Mouse (Mus musculus) stomach, postnatal 0 days (tissue): ENCODE results near the gene Cenpm. TPM values are rescaled to one million over a fixed set of nuclear protein-coding genes. Genes with fewer than 3 reads are reported as not detected.

Experiments used
- ATAC-seq: fragments of 200-750 bp; cut with Nextera tagmentation; 2 replicates; pipeline ENCODE4 v1.8.0; 2017; ENCODE audit not compliant: low FRiP score, low TSS enrichment
- DNase-seq: peaks from one replicate; pipeline ENCODE4 v3.0.0-alpha.2; 2016; ENCODE audit warnings: low spot score
- H3K27ac ChIP-seq: fragments of 300-500 bp; sonication (generic); replicated peaks from 2 replicates; pipeline ENCODE4 v1.5.1; 2014; ENCODE audit warnings: mild to moderate bottlenecking, control low read depth
- H3K27me3 ChIP-seq: fragments of 300-500 bp; sonication (generic); 2 replicates; pipeline ENCODE4 v1.6.1; 2014; ENCODE audit warnings: low read length; ENCODE audit not compliant: control insufficient read depth, insufficient read depth
- H3K36me3 ChIP-seq: fragments of 300-500 bp; sonication (generic); 2 replicates; pipeline ENCODE4 v1.6.1; 2014; ENCODE audit warnings: low read length, mixed read lengths; ENCODE audit not compliant: control insufficient read depth, insufficient read depth
- H3K4me1 ChIP-seq: fragments of 300-500 bp; sonication (generic); replicated peaks from 2 replicates; pipeline ENCODE4 v1.6.1; 2014; ENCODE audit warnings: antibody characterized with exemption; ENCODE audit not compliant: control insufficient read depth, insufficient read depth
- H3K4me2 ChIP-seq: fragments of 300-500 bp; sonication (generic); replicated peaks from 2 replicates; pipeline ENCODE4 v1.6.1; 2014; ENCODE audit warnings: low read depth, mild to moderate bottlenecking, control low read depth, moderate library complexity
- H3K4me3 ChIP-seq: fragments of 300-500 bp; sonication (generic); 2 replicates; pipeline ENCODE4 v1.5.1; 2014; ENCODE audit warnings: low read depth, low read length, control low read depth
- H3K9ac ChIP-seq: fragments of 300-500 bp; sonication (generic); 2 replicates; pipeline ENCODE4 v1.6.1; 2014; ENCODE audit warnings: mild to moderate bottlenecking, low read length, control low read depth, mixed read lengths
- H3K9me3 ChIP-seq: fragments of 300-500 bp; sonication (generic); 2 replicates; pipeline ENCODE4 v1.6.1; 2016; ENCODE audit warnings: low read length; ENCODE audit not compliant: control insufficient read depth
- CTCF ChIP-seq: IDR thresholded peaks from 2 replicates; pipeline ENCODE4 v1.5.1; 2016; ENCODE audit warnings: antibody characterized with exemption, low read depth, mild to moderate bottlenecking, moderate library complexity
- EP300 ChIP-seq: optimal IDR thresholded peaks from 2 replicates; pipeline ENCODE3; 2016; ENCODE audit warnings: antibody characterized with exemption
- WGBS: fragments of 180-500 bp; shearing (Covaris S2); extraction: QIAGEN DNeasy Blood & Tissue Kit; methylation state at CpG from one replicate; pipeline ENCODE4 v1.1.7; 2014; 5-methylcytosine and 5-hydroxymethylcytosine counted together
- polyA plus RNA-seq: library from polyadenylated mRNA; unstranded; fragments of >200 nt; fragmentation: Nextera tagmentation; extraction: Ambion mirVana; gene quantifications from 2 replicates; pipeline ENCODE4 v1.2.1, GENCODE M21; 2015

Gene Cenpm
- polyA plus RNA-seq, 1 experiment from 2014 or later, result 27.0 TPM

DNA sequence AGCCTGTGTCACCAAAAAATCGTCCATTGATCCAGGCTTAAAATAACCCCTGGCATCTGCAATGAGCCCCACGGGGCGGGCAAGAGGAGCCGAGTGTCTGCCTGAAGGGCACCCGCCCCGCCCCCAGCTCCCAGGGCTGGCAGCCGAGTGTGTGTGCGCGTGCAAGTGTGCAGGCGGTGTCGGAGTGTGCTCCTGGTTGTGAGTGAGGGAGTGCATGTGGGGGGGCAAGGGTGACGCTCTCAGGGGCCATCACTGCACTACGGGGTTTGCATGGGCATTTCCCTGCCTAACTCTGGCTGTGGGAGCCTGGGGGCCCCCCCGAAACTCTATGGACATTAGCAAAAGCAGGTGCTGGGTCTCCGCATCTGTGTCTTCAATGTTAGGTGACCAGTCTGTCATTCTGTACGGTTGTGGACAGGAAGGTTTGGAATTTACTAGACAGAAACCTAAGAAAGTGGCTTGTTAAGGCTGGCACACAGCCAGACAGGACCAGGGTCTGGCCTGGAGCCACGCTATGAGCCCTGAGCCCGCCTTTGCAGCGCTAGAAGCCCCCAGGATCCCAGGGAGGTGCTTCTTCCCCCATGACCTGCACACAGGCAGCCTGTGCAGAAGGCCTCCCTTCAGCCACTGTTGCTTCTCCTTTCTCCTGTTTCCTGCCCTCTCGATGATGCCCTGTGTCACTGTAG is 28.3 kb downstream of the Cenpm start:
- 52% methylated on average over 20 of the region's 20 CpGs for WGBS
- Histone ChIP-seq H3K9ac (no peak overlapping the region), H3K27me3 (peaks cover 6% of the 10 kb centered on the region; the same call in 1 of the 2 replicates), H3K36me3 (no peaks in the 10 kb centered on the region), H3K4me3 (no peak overlapping the region), H3K27ac (no peak overlapping the region), H3K9me3 (no peaks in the 10 kb centered on the region), H3K4me1 (no peaks in the 10 kb centered on the region), H3K4me2 (no peak overlapping the region)
- no peak for DNase-seq
- no peak for ATAC-seq
- TF ChIP-seq EP300 (no peak), CTCF (no peak)

DNA sequence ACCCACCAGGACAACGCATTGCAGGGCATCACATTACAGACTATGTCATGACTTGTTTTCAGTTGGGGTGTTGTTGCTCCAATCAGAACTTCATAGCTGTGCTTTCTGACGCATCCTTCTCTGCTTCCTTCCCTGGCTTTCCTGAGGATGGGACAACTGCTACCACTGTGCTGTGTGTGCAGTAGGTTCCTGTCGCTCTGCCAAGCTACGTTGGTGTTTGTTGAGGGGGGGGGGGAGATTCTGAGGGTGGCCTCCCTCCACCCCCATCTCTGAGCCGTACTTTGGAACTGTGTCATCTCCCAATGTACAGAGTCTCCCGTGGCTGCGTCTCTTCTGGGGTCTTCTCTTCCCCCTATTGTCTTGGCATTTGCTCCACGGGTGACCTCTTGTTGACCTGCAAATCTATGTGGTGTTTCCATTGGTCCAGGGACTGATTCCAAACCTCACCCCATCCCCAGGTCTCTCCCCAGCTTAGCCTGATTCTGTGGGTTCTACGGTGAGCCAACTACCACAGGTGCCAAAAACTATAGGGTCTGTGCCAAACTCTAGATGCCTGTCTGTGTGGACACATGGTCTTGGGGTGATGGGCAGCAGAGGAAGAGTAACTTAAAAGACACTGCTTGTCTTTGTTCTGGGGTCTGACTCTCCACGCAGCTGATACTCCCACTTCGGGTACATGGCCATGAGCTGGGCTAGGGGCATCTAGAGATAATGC is 29.1 kb downstream of the Cenpm start:
- WGBS, result 33% methylated on average over 11 of the region's 11 CpGs
- no peaks in the 10 kb centered on the region for H3K4me1 ChIP-seq
- no peak for ATAC-seq
- no peak for DNase-seq
- H3K27ac ChIP-seq, result no peak overlapping the region
- H3K27me3 ChIP-seq, result peaks cover 10% of the 10 kb centered on the region; the same call in 1 of the 2 replicates
- no peak overlapping the region for H3K9ac ChIP-seq
- H3K9me3 ChIP-seq, result no peaks in the 10 kb centered on the region
- H3K4me3 ChIP-seq, result no peak overlapping the region
- H3K4me2 ChIP-seq, result no peak overlapping the region
- H3K36me3 ChIP-seq, result no peaks in the 10 kb centered on the region
- TF ChIP-seq CTCF, result no peak
- no peak for TF ChIP-seq EP300

- Histone ChIP-seq H3K4me3 (no peak overlapping the region), H3K4me2 (no peak overlapping the region), H3K36me3 (no peaks in the 10 kb centered on the region), H3K9me3 (no peaks in the 10 kb centered on the region), H3K9ac (no peak overlapping the region), H3K27me3 (peaks cover 10% of the 10 kb centered on the region; the same call in 1 of the 2 replicates), H3K4me1 (no peaks in the 10 kb centered on the region), H3K27ac (no peak overlapping the region)
- WGBS, result 28% methylated on average over 4 of the region's 4 CpGs
- no peak for ATAC-seq
- DNase-seq, result no peak
- no peak for TF ChIP-seq CTCF
Observed at GRCm38 (mm10) chr15:82213222-82213621, 31.3 kb downstream of the Cenpm start.

DNA sequence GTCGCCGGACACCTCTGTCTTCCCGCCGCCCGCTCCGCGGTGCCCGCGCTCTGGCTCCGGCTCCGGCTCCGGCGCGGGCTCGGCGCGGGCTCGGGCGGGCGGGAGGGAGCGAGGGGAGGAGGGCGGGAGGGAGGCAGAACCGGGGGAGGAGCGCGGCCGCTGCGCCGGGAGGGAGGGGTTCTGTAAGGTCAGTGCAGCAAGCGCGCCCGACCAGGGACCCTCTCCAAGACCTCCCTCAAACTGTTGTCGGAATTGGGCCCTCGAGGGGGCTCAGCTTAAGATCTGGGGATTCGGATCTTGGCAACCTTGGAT is 31.8 kb downstream of the Cenpm start, which contains the start of gene Shisa8:
Shisa8 (minus strand) TSS at position 64 of the 312 bp plus-strand sequence.
- Histone ChIP-seq H3K9me3 (no peaks in the 10 kb centered on the region), H3K4me2 (peak within 1 kb of the TSS; percentile 72), H3K4me3 (peak within 1 kb of the TSS; percentile 45), H3K9ac (0 out of 2 replicates have a peak within 1 kb of the TSS, but pooled peaks have one; percentile 18), H3K4me1 (no peaks in the 10 kb centered on the region), H3K27me3 (peaks cover 10% of the 10 kb centered on the region; the same call in 1 of the 2 replicates), H3K36me3 (no peaks in the 10 kb centered on the region), H3K27ac (no peak within 1 kb of the TSS)
- TF ChIP-seq CTCF (no peak), EP300 (no peak)
- DNase-seq (peak; percentile 44), ATAC-seq (no peak)
- WGBS, result 0% methylated on average over 24 of the region's 34 CpGs

DNA sequence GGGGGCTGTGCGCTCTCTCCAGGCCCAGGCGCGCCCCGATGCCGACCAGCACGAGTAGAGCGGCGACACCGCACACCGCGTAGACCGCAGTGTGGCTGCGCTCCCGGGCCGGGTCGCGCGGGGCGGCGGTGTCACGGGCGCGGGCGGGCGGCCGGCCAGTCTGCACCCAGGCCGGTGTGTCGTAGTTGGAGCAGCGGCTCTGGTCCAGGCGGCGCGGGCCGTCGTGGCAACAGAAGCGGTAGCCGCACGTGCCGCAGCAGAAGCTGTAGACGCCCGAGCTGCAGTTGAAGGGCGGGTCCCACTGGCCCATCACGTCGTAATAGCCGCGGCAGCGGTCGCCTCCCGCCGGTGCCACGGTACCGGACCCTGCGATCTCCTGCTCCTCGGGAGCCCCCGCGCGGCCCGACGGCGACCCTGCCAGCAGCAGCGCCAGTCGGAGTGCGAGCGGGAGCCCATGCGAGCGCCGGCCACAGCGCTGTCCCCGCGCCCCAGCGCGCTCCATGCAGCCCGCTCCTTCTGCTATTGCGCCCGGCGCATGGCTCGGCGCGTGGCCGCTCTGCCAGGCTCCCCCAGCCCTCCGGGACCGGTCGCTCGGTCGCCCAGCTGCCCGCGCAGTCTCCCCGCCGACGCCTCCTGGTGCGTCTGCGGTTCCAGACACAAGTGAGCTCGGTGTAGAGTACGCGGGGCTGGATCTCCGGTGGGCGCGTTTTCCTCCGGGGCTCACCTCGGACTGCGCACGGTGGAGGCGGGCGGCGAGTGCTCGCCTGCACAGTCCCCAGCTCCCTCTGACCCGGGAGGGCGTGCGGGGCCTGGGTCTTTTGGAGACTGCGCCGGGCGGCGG is 32.4 kb downstream of the Cenpm start:
- H3K4me2 ChIP-seq, result peak overlapping the region; percentile 72
- H3K9ac ChIP-seq, result 0 out of 2 replicates have a peak overlapping the region, but pooled peaks have one; percentile 18
- TF ChIP-seq EP300 (no peak), CTCF (peak; percentile 14; the same call in 1 of the 2 replicates)
- WGBS, result under 1% methylated on average over 77 of the region's 112 CpGs
- peak overlapping the region; percentile 45 for H3K4me3 ChIP-seq
- H3K4me1 ChIP-seq, result no peaks in the 10 kb centered on the region
- H3K9me3 ChIP-seq, result no peaks in the 10 kb centered on the region
- H3K27me3 ChIP-seq, result peaks cover 10% of the 10 kb centered on the region; the same call in 1 of the 2 replicates
- DNase-seq (peak; percentile 31), ATAC-seq (peak; percentile 19; the same call in 1 of the 2 replicates)
- H3K36me3 ChIP-seq, result no peaks in the 10 kb centered on the region
- H3K27ac ChIP-seq, result no peak overlapping the region
